Mouse (Mus musculus) forebrain, embryonic 14.5 days (tissue): ENCODE data around the gene Bloc1s4. TPM values are rescaled to one million over a fixed set of nuclear protein-coding genes. Genes with fewer than 3 reads are reported as not detected.

Source experiments
- ATAC-seq: fragments of 200-750 bp; cut with Nextera tagmentation; 2 replicates; pipeline ENCODE4 v1.8.0; 2017; ENCODE audit warnings: mild to moderate bottlenecking, moderate library complexity
- DNase-seq: peaks from one replicate; pipeline ENCODE4 v3.0.0-alpha.2; 2015; ENCODE audit warnings: low spot score
- H3K27ac ChIP-seq: fragments of 300-500 bp; sonication (generic); 2 replicates; pipeline ENCODE4 v1.5.1; 2014; ENCODE audit warnings: low read depth, mild to moderate bottlenecking, control low read depth, low read length, moderate library complexity
- H3K27me3 ChIP-seq: fragments of 300-500 bp; sonication (generic); replicated peaks from 2 replicates; pipeline ENCODE4 v1.6.1; 2014; ENCODE audit warnings: low read length, control low read depth, mixed read lengths; ENCODE audit not compliant: control insufficient read depth, insufficient read depth
- H3K36me3 ChIP-seq: fragments of 300-500 bp; sonication (generic); 2 replicates; pipeline ENCODE4 v1.6.1; 2014; ENCODE audit warnings: low read length, control low read depth; ENCODE audit not compliant: control insufficient read depth, insufficient read depth
- H3K4me1 ChIP-seq: fragments of 300-500 bp; sonication (generic); 2 replicates; pipeline ENCODE4 v1.6.1; 2014; ENCODE audit warnings: antibody characterized with exemption, low read length, control low read depth; ENCODE audit not compliant: control insufficient read depth, insufficient read depth
- H3K4me2 ChIP-seq: fragments of 300-500 bp; sonication (generic); 2 replicates; pipeline ENCODE4 v1.6.1; 2014; ENCODE audit warnings: mild to moderate bottlenecking, control low read depth, low read length
- H3K4me3 ChIP-seq: fragments of 300-500 bp; sonication (generic); 2 replicates; pipeline ENCODE4 v1.5.1; 2014; ENCODE audit warnings: low read depth, low read length, control low read depth
- H3K9ac ChIP-seq: fragments of 300-500 bp; sonication (generic); 2 replicates; pipeline ENCODE4 v1.6.1; 2014; ENCODE audit warnings: mild to moderate bottlenecking, low read length, control low read depth, moderate library complexity
- H3K9me3 ChIP-seq: fragments of 300-500 bp; sonication (generic); replicated peaks from 2 replicates; pipeline ENCODE4 v1.6.1; 2016; ENCODE audit warnings: low read length, control low read depth, mixed read lengths; ENCODE audit not compliant: control insufficient read depth
- WGBS: fragments of 180-500 bp; shearing (Covaris S2); extraction: QIAGEN DNeasy Blood & Tissue Kit; methylation state at CpG from one replicate; pipeline ENCODE4 v1.1.7; 2014; 5-methylcytosine and 5-hydroxymethylcytosine counted together
- polyA plus RNA-seq: library from polyadenylated mRNA; unstranded; fragments of >200 nt; fragmentation: Nextera tagmentation; extraction: Ambion mirVana; gene quantifications from 2 replicates; pipeline ENCODE4 v1.2.1, GENCODE M21; 2014

Bloc1s4 gene
- polyA plus RNA-seq, 1 experiment from 2014 or later = 23.9 TPM

DNA sequence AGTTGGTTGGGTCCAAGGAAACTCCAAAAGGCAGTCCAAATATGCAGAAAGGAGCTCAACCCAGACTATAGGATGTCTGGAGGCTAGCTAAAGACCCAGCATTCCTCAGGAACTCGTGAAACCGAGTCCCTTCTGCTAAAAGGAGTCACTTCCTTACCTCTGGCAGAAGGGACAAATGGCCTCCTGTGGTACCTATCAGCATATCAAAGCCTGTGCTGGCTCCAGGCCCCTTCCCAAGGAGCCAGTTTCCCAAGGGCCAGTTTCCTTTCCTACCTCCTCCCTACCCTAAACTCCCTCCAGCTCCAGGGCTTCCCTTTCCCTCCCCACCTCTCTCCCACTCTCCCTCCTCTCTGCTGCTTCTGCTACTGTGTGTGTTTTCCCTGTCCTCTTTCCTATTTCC, 28.7 kb upstream of the Bloc1s4 start:
- Histone ChIP-seq H3K36me3 (no peaks in the 10 kb centered on the region), H3K9me3 (0 out of 2 replicates have a peak, but pooled peaks cover 4% of the 10 kb centered on the region), H3K9ac (no peak overlapping the region), H3K27me3 (no peaks in the 10 kb centered on the region), H3K4me1 (no peaks in the 10 kb centered on the region), H3K27ac (no peak overlapping the region), H3K4me3 (no peak overlapping the region), H3K4me2 (no peak overlapping the region)
- DNase-seq (no peak), ATAC-seq (no peak)
- WGBS = 0% methylated on average over 2 of the region's 2 CpGs

GRCm38 (mm10) chr5:36776021-36776575, 27.6 kb upstream of the Bloc1s4 start:
- no peak overlapping the region for H3K9ac ChIP-seq
- H3K4me2 ChIP-seq = no peak overlapping the region
- no peak for DNase-seq
- no peak for ATAC-seq
- no peaks in the 10 kb centered on the region for H3K4me1 ChIP-seq
- H3K9me3 ChIP-seq = 0 out of 2 replicates have a peak, but pooled peaks cover 4% of the 10 kb centered on the region
- H3K4me3 ChIP-seq = no peak overlapping the region
- no peak overlapping the region for H3K27ac ChIP-seq
- no peaks in the 10 kb centered on the region for H3K27me3 ChIP-seq
- WGBS = 18% methylated on average over 9 of the region's 9 CpGs
- no peaks in the 10 kb centered on the region for H3K36me3 ChIP-seq

- DNase-seq = no peak
- H3K36me3 ChIP-seq = no peaks in the 10 kb centered on the region
- WGBS = 85% methylated on average over 2 of the region's 2 CpGs
These were observed 26.9 kb upstream of the Bloc1s4 start for GRCm38 (mm10) chr5:36775317-36775716.

GRCm38 (mm10) chr5:36772586-36772985, 24.1 kb upstream of the Bloc1s4 start:
- H3K4me2 ChIP-seq = no peak overlapping the region
- H3K27me3 ChIP-seq = no peaks in the 10 kb centered on the region
- H3K4me3 ChIP-seq = no peak overlapping the region

More at GRCm38 (mm10) chr5:36775317-36775716, 26.9 kb upstream of the Bloc1s4 start:
- no peak overlapping the region for H3K4me3 ChIP-seq
- no peaks in the 10 kb centered on the region for H3K27me3 ChIP-seq
- H3K27ac ChIP-seq = no peak overlapping the region
- H3K4me2 ChIP-seq = no peak overlapping the region
- H3K9ac ChIP-seq = no peak overlapping the region
- ATAC-seq = no peak
- H3K9me3 ChIP-seq = 0 out of 2 replicates have a peak, but pooled peaks cover 2% of the 10 kb centered on the region
- no peaks in the 10 kb centered on the region for H3K4me1 ChIP-seq

DNA sequence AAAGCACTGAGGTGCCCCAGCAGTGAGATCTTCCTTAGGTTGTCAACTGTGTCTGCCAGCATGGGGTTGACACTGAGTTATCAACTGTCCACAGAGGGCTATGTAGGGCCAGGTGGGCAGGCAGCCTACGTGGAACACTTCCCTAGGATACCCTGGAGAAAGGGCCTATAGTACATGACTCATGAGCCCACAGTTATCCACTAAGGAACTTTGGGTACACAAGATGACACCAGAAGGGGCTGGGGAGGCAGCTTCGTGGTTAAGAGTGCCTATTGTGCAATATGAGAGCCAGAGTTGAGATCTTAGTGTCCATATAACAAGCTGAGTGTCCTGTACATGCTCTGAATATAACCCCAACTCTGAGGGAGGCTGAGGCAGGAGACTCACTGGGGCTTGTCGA, 21.2 kb upstream of the Bloc1s4 start:
- Histone ChIP-seq H3K4me1 (peaks cover 6% of the 10 kb centered on the region), H3K27me3 (no peaks in the 10 kb centered on the region), H3K9me3 (no peaks in the 10 kb centered on the region), H3K27ac (no peak overlapping the region), H3K4me2 (no peak overlapping the region), H3K36me3 (no peaks in the 10 kb centered on the region), H3K9ac (no peak overlapping the region), H3K4me3 (no peak overlapping the region)
- DNase-seq (no peak), ATAC-seq (no peak)
- 68% methylated on average over 3 of the region's 3 CpGs for WGBS

More at GRCm38 (mm10) chr5:36772586-36772985, 24.1 kb upstream of the Bloc1s4 start:
- DNase-seq (peak; percentile 47), ATAC-seq (0 out of 2 replicates have a peak, but pooled peaks have one; percentile 10)
- no peaks in the 10 kb centered on the region; the same call in 1 of the 2 replicates for H3K4me1 ChIP-seq
- H3K9me3 ChIP-seq = no peaks in the 10 kb centered on the region
- no peaks in the 10 kb centered on the region for H3K36me3 ChIP-seq
- no peak overlapping the region for H3K9ac ChIP-seq
- WGBS = 80% methylated on average over 5 of the region's 5 CpGs
- no peak overlapping the region for H3K27ac ChIP-seq

DNA sequence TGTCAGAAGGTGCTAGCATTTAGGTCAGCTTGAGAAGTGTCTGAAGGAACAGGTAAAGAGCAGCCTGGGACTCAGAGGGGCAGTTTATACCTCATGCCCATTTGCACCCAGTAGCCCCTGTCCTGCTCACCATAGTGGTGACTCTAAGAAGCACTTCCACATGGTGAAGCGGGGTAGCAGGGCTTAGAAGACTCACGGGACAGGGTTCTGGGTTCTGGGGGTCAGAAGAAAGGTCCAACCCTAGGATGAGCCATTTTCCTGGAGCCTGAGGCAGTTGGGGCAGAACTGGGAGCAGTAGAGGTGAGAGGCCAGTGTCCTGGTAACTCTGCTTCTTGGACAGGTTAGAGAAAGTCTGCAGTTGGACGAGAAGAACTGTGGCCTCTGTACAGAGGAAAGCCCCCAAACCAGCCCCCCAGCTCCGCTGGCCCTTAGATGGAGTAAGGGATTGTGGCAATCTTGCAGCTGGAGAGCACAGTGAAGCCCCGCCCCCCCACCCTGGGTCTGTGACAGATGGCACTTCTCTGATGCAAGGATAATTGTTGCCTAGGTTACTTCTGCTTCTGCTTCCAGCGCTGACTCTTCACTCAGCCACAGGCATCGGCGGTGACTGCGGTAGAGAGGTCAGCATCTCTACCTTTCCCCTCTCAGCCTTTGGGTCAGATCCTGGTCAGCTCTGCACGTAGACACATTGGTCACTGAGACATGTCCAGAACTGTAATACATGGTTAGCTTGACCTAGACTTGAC, 18.7 kb upstream of the Bloc1s4 start:
- WGBS = 39% methylated on average over 10 of the region's 10 CpGs
- Histone ChIP-seq H3K4me2 (peak overlapping the region; percentile 23; the same call in 1 of the 2 replicates), H3K27me3 (no peaks in the 10 kb centered on the region), H3K27ac (peak overlapping the region; percentile 27; the same call in 1 of the 2 replicates), H3K9me3 (no peaks in the 10 kb centered on the region), H3K36me3 (no peaks in the 10 kb centered on the region), H3K4me3 (no peak overlapping the region), H3K9ac (no peak overlapping the region), H3K4me1 (peaks cover 6% of the 10 kb centered on the region)
- DNase-seq (peak; percentile 68), ATAC-seq (peak; percentile 86)

GRCm38 (mm10) chr5:36759848-36760247, 11.4 kb upstream of the Bloc1s4 start:
- ATAC-seq (no peak), DNase-seq (no peak)
- Histone ChIP-seq H3K4me3 (no peak overlapping the region), H3K4me2 (no peak overlapping the region), H3K36me3 (no peaks in the 10 kb centered on the region), H3K9me3 (no peaks in the 10 kb centered on the region), H3K9ac (no peak overlapping the region), H3K27ac (no peak overlapping the region), H3K4me1 (no peaks in the 10 kb centered on the region; the same call in 1 of the 2 replicates), H3K27me3 (no peaks in the 10 kb centered on the region)
- 82% methylated on average over 4 of the region's 4 CpGs for WGBS

GRCm38 (mm10) chr5:36757033-36757432, 8.6 kb upstream of the Bloc1s4 start:
- no peaks in the 10 kb centered on the region; the same call in 1 of the 2 replicates for H3K27me3 ChIP-seq
- H3K27ac ChIP-seq = no peak overlapping the region
- no peak overlapping the region for H3K4me2 ChIP-seq
- H3K4me3 ChIP-seq = no peak overlapping the region
- ATAC-seq (no peak), DNase-seq (peak; percentile 22)
- 67% methylated on average over 5 of the region's 5 CpGs for WGBS
- H3K9ac ChIP-seq = no peak overlapping the region
- no peaks in the 10 kb centered on the region for H3K4me1 ChIP-seq
- no peaks in the 10 kb centered on the region for H3K9me3 ChIP-seq
- no peaks in the 10 kb centered on the region for H3K36me3 ChIP-seq
